Mouse (Mus musculus): ENCODE measurements around the gene Smchd1. TPM values are rescaled to one million over a fixed set of nuclear protein-coding genes. Genes with fewer than 3 reads are reported as not detected.
"Not testable (repeated sequence)": the region's sequence is repeated elsewhere in the genome, so short reads cannot be mapped to it uniquely, and the experiment has no call there.

Gene Smchd1
- polyA plus RNA-seq, 1 experiment from 2014 or later: 53.3 TPM

DNA sequence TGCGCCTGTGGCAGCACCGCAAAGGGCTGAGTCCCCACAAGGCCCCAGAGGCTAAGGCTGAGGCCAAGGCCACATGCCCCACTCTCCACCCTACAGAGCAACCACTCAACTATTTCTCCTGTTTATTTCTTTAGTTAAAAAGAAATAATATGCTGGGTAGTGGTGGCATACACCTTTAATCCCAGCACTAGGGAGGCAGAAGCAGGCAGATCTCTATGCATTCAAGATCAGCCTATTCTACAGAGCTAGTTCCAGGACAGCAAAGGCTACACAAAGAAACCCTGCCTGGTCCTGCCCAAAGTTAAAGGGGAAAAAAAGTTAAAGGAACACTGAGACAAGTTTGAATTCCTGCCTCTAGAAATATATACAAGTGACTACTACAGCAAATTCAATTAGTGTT, 15.3 kb downstream of the Smchd1 start, which contains the start of gene Gm4707:
Gm4707 (minus strand) TSS at position 101 of the 400 bp plus-strand sequence.
- DNase-seq (ENCODE audit: low spot score) (no peak), ATAC-seq (replicated peaks; ENCODE audit: low FRiP score, low read depth) (no peak)
- Histone ChIP-seq H3K4me1 (replicated peaks; ENCODE audit: insufficient read depth, low read length) (no peaks in the 10 kb centered on the region), H3K9me3 (replicated peaks; ENCODE audit: low read length) (no peaks in the 10 kb centered on the region), H3K9ac (ENCODE audit: low read depth, low read length) (no peak within 1 kb of the TSS), H3K27ac (no peak within 1 kb of the TSS), H3K27me3 (ENCODE audit: insufficient read depth, low read length) (no peaks in the 10 kb centered on the region), H3K4me3 (replicated peaks; ENCODE audit: low read depth, low read length) (no peak within 1 kb of the TSS), H3K36me3 (ENCODE audit: insufficient read depth, low read length) (peaks cover 18% of the 10 kb centered on the region; the same call in 1 of the 2 replicates), H3K4me2 (ENCODE audit: low read length) (no peak within 1 kb of the TSS)
- no peak for TF ChIP-seq CTCF (IDR thresholded peaks at IDR 0.05; ENCODE audit: low read depth)
- 97% methylated on average over 2 of the region's 2 CpGs for WGBS

DNA sequence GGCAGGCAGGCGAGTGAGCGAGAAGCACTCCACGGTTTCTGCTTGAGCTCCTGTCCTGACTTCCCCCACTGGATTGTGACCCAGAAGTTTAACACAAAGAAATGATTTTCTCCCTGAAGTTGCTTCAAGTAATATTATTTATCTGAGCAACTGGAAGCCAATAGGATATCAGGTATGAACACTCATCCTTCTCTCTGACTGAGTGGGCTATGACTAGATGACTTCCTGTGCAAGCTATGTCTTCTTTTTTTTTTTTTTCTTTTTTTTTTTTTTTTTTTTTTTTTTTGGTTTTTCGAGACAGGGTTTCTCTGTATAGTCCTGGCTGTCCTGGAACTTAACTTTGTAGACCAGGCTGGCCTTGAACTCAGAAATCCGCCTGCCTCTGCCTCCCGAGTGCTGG, 17.8 kb downstream of the Smchd1 start:
- not testable (repeated sequence) for H3K4me1 ChIP-seq (replicated peaks; ENCODE audit: insufficient read depth, low read length); H3K27me3 ChIP-seq (ENCODE audit: insufficient read depth, low read length); H3K4me2 ChIP-seq (ENCODE audit: low read length); DNase-seq (ENCODE audit: low spot score); H3K4me3 ChIP-seq (replicated peaks; ENCODE audit: low read depth, low read length); H3K9me3 ChIP-seq (replicated peaks; ENCODE audit: low read length); H3K9ac ChIP-seq (ENCODE audit: low read depth, low read length); H3K27ac ChIP-seq; ATAC-seq (replicated peaks; ENCODE audit: low FRiP score, low read depth)
- 94% methylated on average over 6 of the region's 6 CpGs for WGBS
- H3K36me3 ChIP-seq (ENCODE audit: insufficient read depth, low read length): peaks cover 14% of the 10 kb centered on the region; the same call in 1 of the 2 replicates

DNA sequence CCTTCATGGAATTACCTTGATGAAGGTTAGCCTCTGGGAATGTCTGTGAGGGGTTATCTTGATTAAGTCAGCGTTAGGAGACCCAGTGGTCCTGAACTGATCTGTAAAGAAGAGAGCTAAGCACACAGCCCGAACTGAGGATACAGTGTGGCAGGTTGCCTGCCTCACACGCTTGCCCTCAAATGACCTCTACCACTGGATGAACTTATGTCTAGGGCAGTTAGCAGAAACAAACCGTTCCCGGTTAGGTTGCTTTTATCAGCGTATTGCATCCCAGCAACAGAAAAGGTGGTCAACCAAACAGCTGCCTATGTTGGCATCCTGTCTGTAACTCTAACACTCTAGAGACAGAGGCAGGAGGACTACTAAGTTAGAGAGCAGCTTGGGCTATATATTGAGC, 30.0 kb downstream of the Smchd1 start:
- H3K4me1 ChIP-seq (replicated peaks; ENCODE audit: insufficient read depth, low read length): no peaks in the 10 kb centered on the region
- no peak overlapping the region for H3K4me3 ChIP-seq (replicated peaks; ENCODE audit: low read depth, low read length)
- H3K9ac ChIP-seq (ENCODE audit: low read depth, low read length): no peak overlapping the region
- DNase-seq (ENCODE audit: low spot score): no peak
- no peak overlapping the region for H3K4me2 ChIP-seq (ENCODE audit: low read length)
- 92% methylated on average over 6 of the region's 6 CpGs for WGBS
- no peaks in the 10 kb centered on the region for H3K27me3 ChIP-seq (ENCODE audit: insufficient read depth, low read length)
- H3K27ac ChIP-seq: no peak overlapping the region
- H3K36me3 ChIP-seq (ENCODE audit: insufficient read depth, low read length): peaks cover 29% of the 10 kb centered on the region; the same call in 1 of the 2 replicates
- no peaks in the 10 kb centered on the region for H3K9me3 ChIP-seq (replicated peaks; ENCODE audit: low read length)
- no peak for TF ChIP-seq CTCF (IDR thresholded peaks at IDR 0.05; ENCODE audit: low read depth)
- no peak for ATAC-seq (replicated peaks; ENCODE audit: low FRiP score, low read depth)

DNA sequence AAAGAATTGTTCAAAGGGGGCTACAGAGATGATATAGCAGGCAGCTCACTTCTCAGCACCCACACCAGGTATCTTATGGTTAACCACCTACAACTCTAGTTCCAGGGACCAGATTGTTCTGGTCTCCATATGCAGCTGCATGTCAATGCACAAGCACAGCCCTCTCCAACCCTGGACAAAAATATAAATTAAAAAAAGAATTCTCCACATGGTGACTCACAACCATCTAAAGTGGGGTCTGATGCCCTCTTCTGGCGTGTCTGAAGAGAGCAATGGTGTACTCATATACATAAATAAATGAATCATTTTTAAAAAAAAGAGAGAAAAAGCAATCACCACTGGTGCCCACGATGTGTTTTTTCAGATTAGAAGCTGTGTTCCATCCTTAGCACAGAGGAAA, 30.4 kb downstream of the Smchd1 start:
- DNase-seq (ENCODE audit: low spot score) (no peak), ATAC-seq (replicated peaks; ENCODE audit: low FRiP score, low read depth) (no peak)
- peak; percentile 35; the same call in 1 of the 2 replicates for TF ChIP-seq CTCF (IDR thresholded peaks at IDR 0.05; ENCODE audit: low read depth)
- Histone ChIP-seq H3K36me3 (ENCODE audit: insufficient read depth, low read length) (peaks cover 29% of the 10 kb centered on the region; the same call in 1 of the 2 replicates), H3K9me3 (replicated peaks; ENCODE audit: low read length) (no peaks in the 10 kb centered on the region), H3K27ac (no peak overlapping the region), H3K4me3 (replicated peaks; ENCODE audit: low read depth, low read length) (no peak overlapping the region), H3K9ac (ENCODE audit: low read depth, low read length) (no peak overlapping the region), H3K4me1 (replicated peaks; ENCODE audit: insufficient read depth, low read length) (no peaks in the 10 kb centered on the region), H3K27me3 (ENCODE audit: insufficient read depth, low read length) (no peaks in the 10 kb centered on the region), H3K4me2 (ENCODE audit: low read length) (no peak overlapping the region)
- WGBS: 83% methylated on average over 2 of the region's 2 CpGs

DNA sequence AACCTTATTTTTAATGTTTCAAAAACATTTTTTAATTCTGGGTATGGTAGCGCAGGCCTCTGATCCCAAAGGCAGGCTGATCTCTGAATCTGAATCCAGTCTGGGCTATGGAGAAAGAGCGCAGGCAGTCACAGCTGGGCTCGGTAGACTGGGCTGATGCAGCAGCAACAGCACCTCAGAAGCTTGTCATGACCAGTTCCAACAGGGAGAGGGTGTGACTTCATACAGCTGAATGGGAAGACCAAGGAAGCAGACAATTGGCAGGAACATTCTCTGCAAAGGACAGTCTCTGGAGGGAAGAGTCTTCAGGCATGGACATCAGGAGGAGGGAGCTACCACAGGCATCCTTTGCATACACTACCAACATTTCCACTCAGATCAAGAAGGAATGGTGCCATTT, 31.0 kb downstream of the Smchd1 start:
- peaks cover 29% of the 10 kb centered on the region; the same call in 1 of the 2 replicates for H3K36me3 ChIP-seq (ENCODE audit: insufficient read depth, low read length)
- no peak for ATAC-seq (replicated peaks; ENCODE audit: low FRiP score, low read depth)
- no peaks in the 10 kb centered on the region for H3K9me3 ChIP-seq (replicated peaks; ENCODE audit: low read length)
- no peaks in the 10 kb centered on the region for H3K27me3 ChIP-seq (ENCODE audit: insufficient read depth, low read length)
- no peak for TF ChIP-seq CTCF (IDR thresholded peaks at IDR 0.05; ENCODE audit: low read depth)
- no peak overlapping the region for H3K9ac ChIP-seq (ENCODE audit: low read depth, low read length)
- no peak overlapping the region for H3K4me2 ChIP-seq (ENCODE audit: low read length)
- H3K4me3 ChIP-seq (replicated peaks; ENCODE audit: low read depth, low read length): no peak overlapping the region
- 95% methylated on average over 3 of the region's 3 CpGs for WGBS
- no peak for DNase-seq (ENCODE audit: low spot score)
- no peak overlapping the region for H3K27ac ChIP-seq
- H3K4me1 ChIP-seq (replicated peaks; ENCODE audit: insufficient read depth, low read length): no peaks in the 10 kb centered on the region

DNA sequence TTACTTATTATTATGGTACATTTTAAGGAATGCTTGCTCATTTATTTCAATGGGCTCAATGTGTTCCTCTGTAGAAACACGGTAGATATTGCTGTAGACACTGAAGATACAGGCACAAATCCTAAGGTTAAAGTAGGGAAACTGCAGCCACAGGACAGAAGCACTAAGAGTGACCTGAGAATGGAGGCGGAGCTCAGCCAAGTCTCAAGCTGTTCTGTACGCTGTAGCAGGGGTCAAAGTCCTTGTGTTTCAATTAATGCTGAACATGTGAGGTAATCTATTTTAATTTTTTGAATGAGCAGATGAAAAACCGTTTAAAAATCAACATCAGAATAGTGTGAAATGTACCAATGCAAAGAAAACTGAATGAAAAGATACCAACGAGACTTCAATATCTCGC, 31.9 kb downstream of the Smchd1 start:
- 86% methylated on average over 6 of the region's 6 CpGs for WGBS
- Histone ChIP-seq H3K4me3 (replicated peaks; ENCODE audit: low read depth, low read length) (no peak overlapping the region), H3K27me3 (ENCODE audit: insufficient read depth, low read length) (no peaks in the 10 kb centered on the region), H3K4me2 (ENCODE audit: low read length) (no peak overlapping the region), H3K9ac (ENCODE audit: low read depth, low read length) (no peak overlapping the region), H3K36me3 (ENCODE audit: insufficient read depth, low read length) (peaks cover 29% of the 10 kb centered on the region; the same call in 1 of the 2 replicates), H3K9me3 (replicated peaks; ENCODE audit: low read length) (no peaks in the 10 kb centered on the region), H3K4me1 (replicated peaks; ENCODE audit: insufficient read depth, low read length) (no peaks in the 10 kb centered on the region), H3K27ac (no peak overlapping the region)
- ATAC-seq (replicated peaks; ENCODE audit: low FRiP score, low read depth) (no peak), DNase-seq (ENCODE audit: low spot score) (no peak)
- no peak for TF ChIP-seq CTCF (IDR thresholded peaks at IDR 0.05; ENCODE audit: low read depth)

DNA sequence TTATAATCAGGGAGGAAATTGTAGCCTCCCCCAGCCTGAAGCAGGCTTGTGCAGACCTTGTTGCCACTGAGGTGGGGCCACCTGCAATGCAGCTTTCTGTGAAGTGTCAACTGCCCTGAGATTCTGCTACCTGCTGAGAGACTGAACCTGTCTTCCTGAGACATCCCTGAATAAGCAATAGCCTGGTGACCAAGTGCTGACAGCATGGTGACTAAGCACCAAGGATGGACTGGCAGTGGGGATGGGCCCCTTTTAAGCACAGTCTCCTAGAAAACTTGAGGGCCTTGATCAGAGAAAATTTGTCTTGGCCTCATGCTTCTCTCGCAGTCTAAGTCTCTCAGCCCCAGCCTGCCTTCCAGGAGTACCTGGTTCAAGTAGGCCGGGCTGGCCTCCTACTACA, 52.6 kb downstream of the Smchd1 start:
- WGBS: 96% methylated on average over 2 of the region's 2 CpGs
- not testable (repeated sequence) for H3K9ac ChIP-seq (ENCODE audit: low read depth, low read length); DNase-seq (ENCODE audit: low spot score); H3K4me1 ChIP-seq (replicated peaks; ENCODE audit: insufficient read depth, low read length); H3K27me3 ChIP-seq (ENCODE audit: insufficient read depth, low read length); H3K4me3 ChIP-seq (replicated peaks; ENCODE audit: low read depth, low read length); ATAC-seq (replicated peaks; ENCODE audit: low FRiP score, low read depth); H3K9me3 ChIP-seq (replicated peaks; ENCODE audit: low read length); H3K27ac ChIP-seq; H3K4me2 ChIP-seq (ENCODE audit: low read length)
- H3K36me3 ChIP-seq (ENCODE audit: insufficient read depth, low read length): peaks cover 35% of the 10 kb centered on the region

DNA sequence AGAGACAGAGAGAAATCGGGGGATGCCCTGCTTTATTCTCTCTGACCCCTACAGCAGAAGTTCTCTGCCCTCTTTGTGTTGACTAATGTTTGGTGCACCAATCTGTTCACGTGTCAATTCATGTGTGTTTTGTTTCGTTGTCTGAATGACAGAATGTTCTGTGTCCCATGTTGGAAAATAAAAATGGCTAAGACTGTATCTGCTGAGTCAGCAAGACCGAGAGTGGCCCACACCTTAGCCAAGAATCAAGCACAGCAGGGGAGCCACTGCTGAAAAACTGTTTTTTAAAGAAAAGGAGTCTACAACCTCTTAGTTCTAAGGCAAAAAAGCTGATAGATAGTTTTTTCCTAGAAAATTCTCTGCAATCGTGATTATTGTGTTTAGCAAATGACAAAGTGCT, 55.7 kb downstream of the Smchd1 start:
- not testable (repeated sequence) for H3K4me2 ChIP-seq (ENCODE audit: low read length); H3K27ac ChIP-seq; DNase-seq (ENCODE audit: low spot score); ATAC-seq (replicated peaks; ENCODE audit: low FRiP score, low read depth); H3K9ac ChIP-seq (ENCODE audit: low read depth, low read length); H3K4me1 ChIP-seq (replicated peaks; ENCODE audit: insufficient read depth, low read length); H3K4me3 ChIP-seq (replicated peaks; ENCODE audit: low read depth, low read length); H3K9me3 ChIP-seq (replicated peaks; ENCODE audit: low read length); H3K27me3 ChIP-seq (ENCODE audit: insufficient read depth, low read length)
- 88% methylated on average over 5 of the region's 5 CpGs for WGBS
- peaks cover 45% of the 10 kb centered on the region for H3K36me3 ChIP-seq (ENCODE audit: insufficient read depth, low read length)
